Mouse (Mus musculus) heart, embryonic 13.5 days (tissue): ENCODE measurements around the gene Notch3. TPM values are rescaled to one million over a fixed set of nuclear protein-coding genes. Genes with fewer than 3 reads are reported as not detected.
A peak's percentile ranks its signal among the peaks of the same experiment; 100 is the strongest.
"Not testable (repeated sequence)": the region's sequence is repeated elsewhere in the genome, so short reads cannot be mapped to it uniquely, and the experiment has no call there.

Experiments used
- ATAC-seq: fragments of 200-750 bp; cut with Nextera tagmentation; 2 replicates; pipeline ENCODE4 v1.8.0; 2017; ENCODE audit warnings: moderate TSS enrichment; ENCODE audit not compliant: insufficient number of reproducible peaks, low FRiP score, low TSS enrichment; ENCODE audit errors: extremely low read depth
- H3K27ac ChIP-seq: fragments of 300-500 bp; sonication (generic); replicated peaks from 2 replicates; pipeline ENCODE4 v1.5.1; 2015; ENCODE audit warnings: moderate library complexity, mild to moderate bottlenecking, inconsistent platforms
- H3K27me3 ChIP-seq: fragments of 300-500 bp; sonication (generic); replicated peaks from 2 replicates; pipeline ENCODE4 v1.6.1; 2015; ENCODE audit warnings: mild to moderate bottlenecking, inconsistent platforms
- H3K36me3 ChIP-seq: fragments of 300-500 bp; sonication (generic); 2 replicates; pipeline ENCODE4 v1.6.1; 2015; ENCODE audit warnings: mild to moderate bottlenecking, inconsistent platforms
- H3K4me1 ChIP-seq: fragments of 300-500 bp; sonication (generic); 2 replicates; pipeline ENCODE4 v1.6.1; 2015; ENCODE audit warnings: inconsistent platforms
- H3K4me2 ChIP-seq: fragments of 300-500 bp; sonication (generic); 2 replicates; pipeline ENCODE4 v1.6.1; 2015; ENCODE audit warnings: inconsistent platforms, mild to moderate bottlenecking, moderate library complexity
- H3K4me3 ChIP-seq: fragments of 300-500 bp; sonication (generic); 2 replicates; pipeline ENCODE4 v1.5.1; 2015; ENCODE audit warnings: moderate library complexity, mild to moderate bottlenecking, inconsistent platforms
- H3K9ac ChIP-seq: fragments of 300-500 bp; sonication (generic); 2 replicates; pipeline ENCODE4 v1.6.1; 2015; ENCODE audit warnings: inconsistent platforms, mild to moderate bottlenecking, moderate library complexity
- H3K9me3 ChIP-seq: fragments of 300-500 bp; sonication (generic); 2 replicates; pipeline ENCODE4 v1.6.1; 2016; ENCODE audit warnings: inconsistent platforms
- WGBS: fragments of 180-500 bp; shearing (Covaris S2); methylation state at CpG from one replicate; pipeline ENCODE4 v1.1.7; 2015; ENCODE audit warnings: mixed read lengths; 5-methylcytosine and 5-hydroxymethylcytosine counted together
- polyA plus RNA-seq: library from polyadenylated mRNA; unstranded; fragments of >200 nt; fragmentation: Nextera tagmentation; extraction: Ambion mirVana; gene quantifications from 2 replicates; pipeline ENCODE4 v1.2.1, GENCODE M21; 2015

Gene Notch3
- polyA plus RNA-seq, 1 experiment from 2014 or later = 5.7 TPM

- H3K4me1 ChIP-seq = peaks cover 6% of the 10 kb centered on the region; the same call in 1 of the 2 replicates
- H3K9me3 ChIP-seq = no peaks in the 10 kb centered on the region
- H3K4me3 ChIP-seq = no peak overlapping the region
- H3K9ac ChIP-seq = no peak overlapping the region
- peaks cover 84% of the 10 kb centered on the region for H3K36me3 ChIP-seq
- no peak overlapping the region for H3K4me2 ChIP-seq
- 92% methylated on average over 9 of the region's 9 CpGs for WGBS
- ATAC-seq = no peak
- H3K27me3 ChIP-seq = no peaks in the 10 kb centered on the region
- H3K27ac ChIP-seq = no peak overlapping the region
These were observed 36.1 kb downstream of the Notch3 start for GRCm38 (mm10) chr17:32130506-32130905.

DNA sequence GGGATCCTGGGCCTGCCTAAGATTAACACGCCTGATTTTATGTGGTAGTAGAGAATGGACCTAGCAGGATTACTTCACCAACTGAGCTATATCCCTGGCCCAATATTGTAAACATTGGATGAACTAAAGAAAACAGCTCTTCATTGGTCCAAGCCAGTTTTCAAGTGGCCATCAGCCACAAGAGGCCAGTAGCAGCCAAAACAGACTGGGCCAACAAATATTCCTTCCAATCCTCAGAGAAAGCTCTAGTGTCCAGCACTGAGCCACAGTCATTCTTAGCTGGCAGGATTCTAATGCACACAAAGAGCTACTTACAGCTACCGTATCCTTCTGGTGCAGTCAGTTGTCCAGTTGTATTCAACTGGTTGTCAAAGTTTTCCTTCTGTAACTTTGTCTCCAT, 39.5 kb downstream of the Notch3 start:
- H3K9ac ChIP-seq = no peak overlapping the region
- peaks cover 12% of the 10 kb centered on the region for H3K4me1 ChIP-seq
- H3K36me3 ChIP-seq = peaks cover 71% of the 10 kb centered on the region
- ATAC-seq = no peak
- H3K27ac ChIP-seq = no peak overlapping the region
- no peaks in the 10 kb centered on the region for H3K27me3 ChIP-seq
- no peak overlapping the region for H3K4me2 ChIP-seq
- no peak overlapping the region for H3K4me3 ChIP-seq
- 76% methylated on average over 2 of the region's 2 CpGs for WGBS
- H3K9me3 ChIP-seq = no peaks in the 10 kb centered on the region

DNA sequence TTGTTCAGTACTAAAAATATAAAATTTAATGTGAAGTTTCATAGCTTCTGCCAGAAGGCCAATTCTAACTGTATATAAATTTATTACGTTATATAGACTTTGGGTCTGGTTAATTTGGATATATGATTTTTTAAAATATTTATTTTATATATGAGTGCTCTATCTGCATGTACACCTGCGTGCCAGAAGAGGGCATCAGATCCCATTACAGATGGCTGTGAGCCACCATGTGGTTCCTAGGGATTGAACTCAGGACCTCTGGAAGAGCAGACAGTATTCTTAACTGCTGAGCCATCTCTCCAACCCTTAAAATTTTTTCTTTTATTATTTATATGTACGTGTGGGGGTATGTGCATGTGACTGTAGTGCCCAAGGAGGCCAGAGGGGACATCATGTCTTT, 41.2 kb downstream of the Notch3 start:
- Histone ChIP-seq H3K4me1 (peaks cover 27% of the 10 kb centered on the region), H3K4me2 (no peak overlapping the region), H3K9ac (no peak overlapping the region), H3K27me3 (no peaks in the 10 kb centered on the region), H3K9me3 (no peaks in the 10 kb centered on the region), H3K4me3 (no peak overlapping the region), H3K36me3 (peaks cover 59% of the 10 kb centered on the region), H3K27ac (no peak overlapping the region)
- ATAC-seq = no peak
- WGBS = 87% methylated on average over 3 of the region's 3 CpGs

DNA sequence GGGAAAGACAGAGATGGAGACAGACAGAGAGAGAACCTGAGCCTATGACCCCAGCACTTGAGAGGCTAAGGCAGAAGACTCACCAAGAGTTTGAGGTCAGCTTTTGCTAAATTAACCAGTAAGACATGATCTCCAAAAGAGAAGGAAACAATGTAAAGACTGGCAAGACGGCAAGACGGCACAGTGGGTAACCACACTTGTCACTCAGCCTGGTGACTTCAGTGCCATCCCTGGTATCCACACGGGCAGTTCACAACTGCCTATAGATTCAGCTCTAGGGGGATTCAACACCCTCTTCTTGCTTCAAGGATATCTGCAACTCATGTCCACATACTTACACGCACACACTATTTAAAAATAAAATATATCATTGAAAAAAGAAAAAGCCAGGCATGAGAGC, 43.1 kb downstream of the Notch3 start:
- peaks cover 36% of the 10 kb centered on the region for H3K4me1 ChIP-seq
- no peak overlapping the region for H3K4me3 ChIP-seq
- H3K4me2 ChIP-seq = no peak overlapping the region
- no peaks in the 10 kb centered on the region for H3K27me3 ChIP-seq
- ATAC-seq = no peak
- H3K27ac ChIP-seq = no peak overlapping the region
- H3K9me3 ChIP-seq = no peaks in the 10 kb centered on the region
- peaks cover 44% of the 10 kb centered on the region for H3K36me3 ChIP-seq
- H3K9ac ChIP-seq = no peak overlapping the region
- 91% methylated on average over 4 of the region's 4 CpGs for WGBS

- Histone ChIP-seq H3K4me1 (peaks cover 42% of the 10 kb centered on the region), H3K27me3 (no peaks in the 10 kb centered on the region), H3K27ac (no peak overlapping the region), H3K4me3 (no peak overlapping the region), H3K4me2 (no peak overlapping the region), H3K9ac (no peak overlapping the region), H3K9me3 (no peaks in the 10 kb centered on the region), H3K36me3 (peaks cover 42% of the 10 kb centered on the region)
- 58% methylated on average over 14 of the region's 14 CpGs for WGBS
- ATAC-seq = no peak
These were observed 44.1 kb downstream of the Notch3 start for GRCm38 (mm10) chr17:32122587-32122970.

DNA sequence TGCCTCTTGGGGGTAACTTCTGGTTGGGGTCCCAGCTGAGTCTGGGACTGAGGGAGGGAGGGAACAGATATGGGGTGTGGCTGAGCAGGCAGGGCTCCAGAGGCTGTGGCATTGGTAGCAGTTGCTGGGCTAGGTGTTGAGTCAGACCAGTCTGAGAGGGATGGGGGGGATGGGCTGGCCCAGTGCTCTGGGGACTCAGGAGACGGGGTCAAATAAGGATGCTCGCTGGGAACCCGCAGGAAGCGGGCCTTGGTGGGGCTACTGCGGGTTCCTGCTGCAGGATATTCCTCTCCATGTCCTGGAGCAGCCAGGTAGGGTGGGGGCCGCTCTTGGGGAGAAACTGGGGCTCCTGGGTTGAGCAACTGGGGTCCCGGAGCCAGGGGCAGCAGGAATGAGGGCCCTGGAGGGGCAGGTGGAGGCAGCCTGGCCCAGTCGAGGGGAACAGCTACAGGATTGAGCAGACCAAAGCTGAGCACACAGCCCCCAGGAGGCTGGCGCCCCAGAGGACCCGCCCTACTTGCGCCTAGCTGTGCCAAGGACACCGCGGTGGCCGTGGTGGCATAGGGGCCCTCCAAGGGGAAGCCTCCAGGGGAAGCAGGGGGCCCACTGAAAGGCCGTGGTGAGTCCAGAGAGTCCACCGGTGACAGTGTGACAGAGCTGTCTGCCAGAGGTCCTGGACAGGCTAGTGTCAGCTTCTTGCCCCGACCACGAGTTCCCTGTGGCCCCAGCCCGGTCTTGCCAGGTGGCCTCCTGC, 44.6 kb downstream of the Notch3 start:
- ATAC-seq = no peak
- H3K27ac ChIP-seq = no peak overlapping the region
- peaks cover 43% of the 10 kb centered on the region for H3K4me1 ChIP-seq
- no peak overlapping the region for H3K9ac ChIP-seq
- no peak overlapping the region for H3K4me2 ChIP-seq
- no peak overlapping the region for H3K4me3 ChIP-seq
- 70% methylated on average over 19 of the region's 19 CpGs for WGBS
- no peaks in the 10 kb centered on the region for H3K9me3 ChIP-seq
- peaks cover 2% of the 10 kb centered on the region; the same call in 1 of the 2 replicates for H3K27me3 ChIP-seq
- H3K36me3 ChIP-seq = peaks cover 36% of the 10 kb centered on the region

- Histone ChIP-seq H3K9me3 (no peaks in the 10 kb centered on the region), H3K36me3 (peaks cover 27% of the 10 kb centered on the region), H3K4me2 (no peak overlapping the region), H3K9ac (no peak overlapping the region), H3K27me3 (peaks cover 12% of the 10 kb centered on the region), H3K27ac (no peak overlapping the region), H3K4me1 (peaks cover 47% of the 10 kb centered on the region), H3K4me3 (no peak overlapping the region)
- 69% methylated on average over 9 of the region's 9 CpGs for WGBS
- no peak for ATAC-seq
These were observed 45.7 kb downstream of the Notch3 start for GRCm38 (mm10) chr17:32120771-32121532.

- H3K27ac ChIP-seq = no peak overlapping the region
- H3K27me3 ChIP-seq = peaks cover 26% of the 10 kb centered on the region
- H3K4me3 ChIP-seq = no peak overlapping the region
- peaks cover 22% of the 10 kb centered on the region for H3K36me3 ChIP-seq
- H3K9me3 ChIP-seq = no peaks in the 10 kb centered on the region
- no peak overlapping the region for H3K9ac ChIP-seq
- H3K4me1 ChIP-seq = peaks cover 50% of the 10 kb centered on the region
- no peak for ATAC-seq
- WGBS = 68% methylated on average over 16 of the region's 16 CpGs
- no peak overlapping the region for H3K4me2 ChIP-seq
These were observed 47.5 kb downstream of the Notch3 start for GRCm38 (mm10) chr17:32119196-32119595.

- peak overlapping the region; percentile 0; the same call in 1 of the 2 replicates for H3K4me3 ChIP-seq
- peaks cover 31% of the 10 kb centered on the region for H3K27me3 ChIP-seq
- 20% methylated on average over 3 of the region's 3 CpGs for WGBS
- ATAC-seq = no peak
- peaks cover 58% of the 10 kb centered on the region for H3K4me1 ChIP-seq
- no peak overlapping the region for H3K9ac ChIP-seq
- peak overlapping the region; percentile 41 for H3K4me2 ChIP-seq
- peaks cover 15% of the 10 kb centered on the region for H3K36me3 ChIP-seq
- H3K9me3 ChIP-seq = no peaks in the 10 kb centered on the region
- H3K27ac ChIP-seq = no peak overlapping the region
These were observed 48.2 kb downstream of the Notch3 start for GRCm38 (mm10) chr17:32118484-32118883.

DNA sequence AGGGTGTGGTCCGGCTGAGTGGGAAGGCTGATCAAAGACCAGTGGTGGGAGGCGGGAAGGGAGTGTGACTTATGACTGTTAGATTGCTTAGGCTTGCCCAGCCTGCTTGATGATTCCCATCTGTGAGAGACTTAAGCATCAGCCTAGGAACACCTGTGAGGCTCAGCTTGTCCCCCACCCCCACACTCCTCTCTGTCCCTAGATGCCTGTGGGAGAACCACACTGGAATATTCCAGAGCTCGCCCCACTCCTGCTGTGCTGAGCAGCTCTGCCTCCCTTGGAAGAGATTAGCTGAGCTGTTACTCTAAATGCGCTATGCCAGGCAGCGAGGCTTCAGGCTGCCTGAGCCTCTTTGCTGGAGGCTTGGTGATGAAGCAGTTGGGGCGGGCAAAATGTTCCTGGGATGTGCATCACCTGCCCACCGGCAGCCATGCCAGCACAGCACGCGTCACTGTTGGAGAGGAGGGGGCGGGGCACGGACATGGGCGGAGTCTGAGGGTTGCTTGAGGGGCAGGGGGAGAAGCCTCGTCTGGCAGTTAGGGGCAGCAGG, 48.7 kb downstream of the Notch3 start:
- H3K27me3 ChIP-seq = peaks cover 33% of the 10 kb centered on the region
- H3K36me3 ChIP-seq = peaks cover 13% of the 10 kb centered on the region
- peak overlapping the region; percentile 0; the same call in 1 of the 2 replicates for H3K4me3 ChIP-seq
- not testable (repeated sequence) for H3K9me3 ChIP-seq, H3K27ac ChIP-seq, ATAC-seq
- 0 out of 2 replicates have a peak overlapping the region, but pooled peaks have one; percentile 39 for H3K9ac ChIP-seq
- H3K4me2 ChIP-seq = peak overlapping the region; percentile 41
- WGBS = 5% methylated on average over 12 of the region's 13 CpGs
- peaks cover 63% of the 10 kb centered on the region for H3K4me1 ChIP-seq

DNA sequence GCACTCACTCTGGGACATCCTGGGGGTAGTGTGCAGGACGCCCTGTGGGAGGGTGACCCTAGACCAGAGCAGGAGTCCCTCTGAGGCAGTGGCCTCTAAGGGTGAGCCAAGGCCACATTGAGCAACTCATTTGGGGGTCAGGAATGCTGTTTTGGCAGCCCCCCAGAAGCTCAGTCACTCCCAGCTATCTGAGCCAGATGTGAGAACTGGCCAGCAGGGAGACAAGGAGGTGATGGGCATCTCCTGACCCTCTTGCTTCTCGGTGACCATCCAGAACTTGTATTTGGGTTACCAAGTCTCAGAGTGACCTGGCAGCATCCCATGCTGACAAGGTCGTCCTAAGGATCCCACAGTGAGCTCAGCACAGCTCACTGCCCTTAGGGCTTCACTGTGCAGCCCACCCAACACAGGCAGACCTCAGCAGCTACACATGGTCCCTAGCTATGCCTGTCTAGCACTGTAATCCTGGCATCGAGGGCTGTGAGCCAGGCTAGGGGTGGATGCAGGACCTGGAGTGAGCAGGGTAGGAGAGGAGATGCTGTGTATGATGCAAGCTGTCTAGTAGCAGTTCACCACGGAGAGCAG, 49.3 kb downstream of the Notch3 start:
- H3K4me1 ChIP-seq = peaks cover 61% of the 10 kb centered on the region

More for the DNA sequence above, 49.3 kb downstream of the Notch3 start:
- no peak for ATAC-seq
- 28% methylated on average over 5 of the region's 5 CpGs for WGBS
- Histone ChIP-seq H3K27me3 (peaks cover 35% of the 10 kb centered on the region), H3K9ac (no peak overlapping the region), H3K4me3 (no peak overlapping the region), H3K36me3 (peaks cover 8% of the 10 kb centered on the region), H3K9me3 (no peaks in the 10 kb centered on the region), H3K27ac (no peak overlapping the region), H3K4me2 (no peak overlapping the region; the same call in 1 of the 2 replicates)
